Mouse (Mus musculus) ES-Bruce4 (cell line): ENCODE data around the gene Phgr1.

ENCODE experiments used
- CTCF ChIP-seq: IDR thresholded peaks from one replicate; pipeline ENCODE4 v1.8.1; 2011; ENCODE audit warnings: low read depth, low read length
- EP300 ChIP-seq: IDR thresholded peaks from 2 replicates; pipeline ENCODE4 v1.6.1; 2011; ENCODE audit warnings: low read depth, low read length; ENCODE audit not compliant: insufficient read depth
- POLR2A ChIP-seq: IDR thresholded peaks from one replicate; pipeline ENCODE4 v1.8.1; 2011; ENCODE audit warnings: low read length; ENCODE audit not compliant: insufficient read depth

- TF ChIP-seq POLR2A (no peak), CTCF (no peak), EP300 (no peak)
Observed at GRCm38 (mm10) chr2:118782303-118782702, 9.7 kb downstream of the Phgr1 start.
